Mouse (Mus musculus): Measurements from ENCODE around the gene Ap3m1.
A peak's percentile ranks its signal among the peaks of the same experiment; 100 is the strongest.

Ap3m1 gene

DNA sequence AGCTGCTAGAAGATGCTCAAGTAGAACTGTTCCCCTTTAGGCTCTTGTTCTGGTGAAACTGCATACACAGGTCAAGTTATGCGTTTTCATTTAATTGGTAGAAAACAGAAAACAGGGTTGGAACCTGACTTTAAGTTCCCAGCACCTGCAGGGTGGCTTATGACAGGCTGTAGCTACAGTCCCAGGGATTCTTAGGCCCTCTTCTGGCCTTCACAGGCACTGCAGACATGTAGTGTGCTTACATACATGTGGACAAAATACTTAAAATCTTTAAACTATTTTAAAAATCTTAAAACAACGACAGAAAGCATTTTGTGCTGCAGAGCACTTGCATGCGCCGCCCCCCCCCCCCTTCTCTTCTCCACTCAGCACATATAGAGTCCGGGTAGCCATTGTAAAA is 17.3 kb upstream of the Ap3m1 start:
- no peak for DNase-seq (ENCODE audit: low spot score)

DNA sequence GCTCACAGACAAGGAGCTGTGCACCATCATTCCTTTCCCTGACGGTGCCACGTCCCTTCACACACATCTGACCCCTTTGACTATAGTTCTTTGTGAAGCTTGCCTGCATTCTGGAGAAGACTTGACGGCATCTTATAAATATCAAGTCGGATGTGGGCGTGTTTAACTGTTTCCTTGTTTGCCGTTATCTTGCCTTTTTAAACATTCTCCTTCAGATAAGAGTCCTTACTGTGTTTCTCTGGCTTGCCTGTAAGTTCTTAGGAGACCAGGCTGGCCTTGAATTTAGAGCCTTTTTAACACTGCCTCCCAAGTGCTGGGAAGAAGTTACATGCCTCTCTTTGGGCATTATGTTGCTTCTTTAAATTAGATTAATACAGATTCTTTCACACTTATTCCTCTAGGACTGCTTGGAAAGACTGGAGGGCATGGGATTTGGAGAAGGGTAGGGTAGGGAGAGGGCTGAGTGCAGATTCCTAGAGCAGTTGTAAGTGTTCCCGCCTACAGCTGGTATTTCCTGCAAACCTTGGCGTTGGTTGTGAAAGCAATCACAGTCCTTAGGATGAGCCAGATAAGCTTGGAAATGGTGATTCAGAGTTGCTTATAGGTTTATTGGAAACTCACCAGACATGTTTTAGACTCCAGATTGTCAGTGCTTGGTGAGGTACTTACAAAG is 13.3 kb upstream of the Ap3m1 start:
- no peak for DNase-seq (ENCODE audit: low spot score)

DNA sequence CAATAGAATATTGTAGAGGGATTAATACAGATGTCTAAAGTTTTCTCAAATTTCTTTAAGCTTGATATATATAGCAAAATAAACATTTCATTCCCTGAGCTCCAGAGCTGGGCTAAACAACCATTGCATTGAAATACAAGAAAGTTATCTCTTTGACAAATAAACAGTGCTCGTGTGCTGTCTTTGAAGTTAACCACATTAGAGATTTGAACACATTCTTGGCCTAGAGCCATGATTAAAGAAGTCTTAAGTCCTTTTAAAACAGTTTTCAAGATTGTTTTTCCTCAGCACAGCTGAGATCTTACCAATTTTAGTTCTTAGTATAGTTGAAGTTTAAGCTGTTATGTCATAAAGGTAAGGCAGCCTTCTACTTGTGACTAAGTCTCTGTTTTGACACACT is 12.0 kb upstream of the Ap3m1 start:
- no peak for DNase-seq (ENCODE audit: low spot score)

DNA sequence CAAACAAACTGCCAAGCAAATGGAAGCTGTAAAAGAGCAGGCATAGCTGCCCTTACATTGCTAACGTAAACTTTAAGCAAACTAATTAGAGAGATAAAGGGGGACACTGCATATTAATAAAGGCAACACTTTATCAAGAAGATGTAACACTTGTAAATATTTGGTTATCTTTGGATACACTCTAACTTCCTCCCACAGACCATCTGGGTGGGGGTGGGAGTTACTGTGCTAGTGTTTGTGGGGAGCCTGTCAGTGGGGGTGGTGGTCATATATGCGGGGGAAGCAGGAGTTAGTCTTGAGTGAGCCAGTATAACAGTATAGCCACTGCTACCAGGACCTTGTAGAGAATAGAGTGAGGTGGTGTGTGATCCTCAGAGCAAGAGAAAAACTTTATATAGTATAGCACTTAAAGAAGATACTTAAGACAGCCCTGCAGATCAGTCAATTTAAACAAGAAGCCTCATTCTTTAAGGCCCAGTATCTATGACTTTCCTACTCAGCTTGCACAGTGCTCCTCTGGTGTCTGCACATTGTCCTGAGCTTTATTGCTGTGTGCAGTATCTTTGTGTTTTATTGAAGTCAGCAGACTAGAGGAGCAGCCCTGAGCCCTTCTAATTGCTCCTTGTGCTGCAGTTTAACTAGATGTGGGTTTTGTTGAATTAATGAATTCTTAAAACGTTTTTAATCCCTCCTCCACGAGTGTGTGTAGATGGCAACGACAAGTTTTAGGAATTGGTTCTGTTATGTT is 10.6 kb upstream of the Ap3m1 start:
- DNase-seq (ENCODE audit: low spot score): no peak

DNA sequence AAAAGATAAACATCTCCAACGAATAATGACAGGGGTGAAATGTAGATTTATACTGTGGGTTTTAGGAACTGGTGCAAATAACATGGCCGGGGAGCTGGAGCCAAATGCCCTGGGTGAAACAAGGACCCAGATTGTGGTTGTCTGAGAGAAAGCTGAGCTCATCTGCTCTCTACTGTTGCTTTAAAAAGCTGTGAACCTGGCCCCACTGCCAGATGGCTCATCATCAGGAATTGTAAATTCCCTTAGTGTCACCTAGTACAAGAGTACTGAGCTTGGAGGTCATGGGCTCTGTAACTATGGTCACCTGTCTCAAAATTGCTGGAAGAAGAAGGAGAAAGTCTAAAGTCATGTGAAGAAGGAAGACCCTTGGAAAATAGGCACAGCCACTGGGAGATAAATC is 6.7 kb upstream of the Ap3m1 start:
- no peak for DNase-seq (ENCODE audit: low spot score)

DNA sequence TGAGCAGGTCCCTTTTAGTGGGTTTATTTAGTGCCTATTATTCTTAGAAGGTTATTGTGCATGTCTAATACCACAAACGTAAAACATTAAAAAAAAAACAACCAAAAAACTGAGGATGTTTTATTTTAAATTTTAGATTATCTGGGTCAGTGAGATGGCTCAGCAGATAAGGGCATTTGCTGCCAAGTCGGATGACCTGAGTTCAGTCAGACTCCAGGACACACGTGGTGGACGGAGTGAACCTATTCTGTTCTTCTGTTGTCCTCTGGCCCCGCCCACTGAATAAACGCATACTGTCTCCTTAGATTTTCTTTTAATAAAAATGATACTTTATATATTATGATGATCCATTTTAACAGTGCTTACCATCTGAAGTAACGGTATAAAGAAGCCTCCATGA is 1.3 kb upstream of the Ap3m1 start:
- DNase-seq (ENCODE audit: low spot score): no peak

DNA sequence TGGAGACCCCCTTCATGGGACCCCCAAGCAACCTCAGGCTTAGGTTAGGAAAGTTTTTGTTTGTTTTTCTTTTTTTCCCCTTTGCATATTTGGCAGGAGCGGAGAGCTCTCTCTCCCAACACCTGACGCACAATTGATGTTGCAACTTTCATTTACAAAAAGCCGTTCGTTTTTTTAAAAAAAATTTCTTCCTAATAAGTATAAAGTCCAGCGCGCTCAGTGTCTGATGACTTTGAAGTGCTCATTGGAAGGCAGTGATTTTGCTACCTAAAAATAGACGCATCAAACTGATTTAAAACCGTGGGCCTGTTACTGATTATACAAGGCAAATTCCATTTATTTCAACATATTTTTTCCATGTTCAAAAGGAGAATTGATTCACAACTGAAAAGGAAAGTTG is 843 bp upstream of the Ap3m1 start:
- no peak for DNase-seq (ENCODE audit: low spot score)

DNA sequence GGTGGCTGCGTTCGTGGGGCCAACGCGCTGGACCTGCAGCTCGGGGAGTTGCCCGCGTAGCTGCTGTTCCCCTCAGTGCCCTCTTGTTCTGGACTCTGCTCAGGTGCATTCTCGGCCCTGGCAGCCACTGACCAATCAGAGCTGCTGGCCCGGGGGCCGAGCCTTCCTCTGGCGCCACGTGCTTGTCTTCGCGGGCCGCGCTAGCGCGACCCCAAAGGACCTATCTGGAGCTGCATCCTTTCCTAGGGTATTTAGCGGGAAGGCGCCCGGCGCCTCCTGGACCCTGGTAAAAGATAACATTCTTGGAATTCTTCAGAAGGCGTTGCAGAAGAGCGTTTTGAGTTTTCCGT is 448 bp upstream of the Ap3m1 start:
- DNase-seq (ENCODE audit: low spot score): peak; percentile 63

DNA sequence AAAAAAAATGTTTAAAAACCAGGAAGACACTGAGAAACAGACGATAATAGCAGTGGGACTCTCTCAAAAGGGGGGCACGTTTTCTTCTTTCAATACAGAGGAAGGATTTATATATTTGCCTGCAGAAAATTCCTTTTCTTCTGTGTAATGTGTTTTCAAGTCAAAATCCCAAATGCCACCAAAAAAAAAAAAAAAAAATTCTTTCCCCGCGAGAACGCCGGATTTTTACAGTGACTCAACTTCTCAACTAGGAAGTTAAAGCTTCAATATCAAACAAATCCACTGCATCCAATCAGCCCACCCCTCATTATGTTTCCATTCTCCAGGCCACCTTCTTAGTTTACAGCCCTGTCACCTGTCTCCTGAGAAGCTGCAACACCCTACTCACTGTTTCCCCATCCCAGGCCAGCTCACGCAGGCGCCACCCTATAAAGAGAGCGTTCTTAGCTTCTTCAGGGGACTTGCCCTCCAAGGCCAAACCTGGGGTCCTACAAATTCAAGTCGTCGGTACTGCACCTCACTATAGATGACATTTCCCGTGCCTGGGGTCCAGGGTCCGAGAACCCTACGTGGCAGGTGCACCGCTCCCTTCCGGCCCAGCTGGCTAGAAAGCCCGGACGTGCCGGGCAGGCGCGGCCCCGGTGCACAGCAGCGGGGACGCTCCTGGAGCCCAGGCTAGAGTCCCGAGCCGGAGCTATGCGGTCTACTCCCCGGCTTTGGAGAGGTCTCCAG is 762 bp downstream of the Ap3m1 start:
- DNase-seq (ENCODE audit: low spot score): no peak

DNA sequence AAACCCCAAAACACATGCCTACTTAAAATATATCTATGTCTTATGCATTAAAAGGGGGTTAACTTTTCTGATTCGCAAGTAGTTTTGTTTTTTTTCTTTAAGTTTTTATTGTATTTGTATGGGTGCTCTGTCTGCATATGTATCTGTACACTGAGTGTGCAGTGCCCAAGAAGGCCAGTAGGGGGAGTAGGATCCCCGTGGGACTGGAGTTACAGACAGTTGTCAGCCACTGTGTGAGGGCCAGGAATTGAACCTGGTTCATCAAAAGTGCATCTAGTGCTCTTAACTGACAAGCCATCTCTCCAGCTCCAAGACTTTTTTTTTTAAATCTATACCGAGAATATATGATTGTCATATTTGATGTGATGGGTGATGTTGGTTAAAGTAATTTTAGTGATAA is 1.6 kb downstream of the Ap3m1 start:
- DNase-seq (ENCODE audit: low spot score): no peak

DNA sequence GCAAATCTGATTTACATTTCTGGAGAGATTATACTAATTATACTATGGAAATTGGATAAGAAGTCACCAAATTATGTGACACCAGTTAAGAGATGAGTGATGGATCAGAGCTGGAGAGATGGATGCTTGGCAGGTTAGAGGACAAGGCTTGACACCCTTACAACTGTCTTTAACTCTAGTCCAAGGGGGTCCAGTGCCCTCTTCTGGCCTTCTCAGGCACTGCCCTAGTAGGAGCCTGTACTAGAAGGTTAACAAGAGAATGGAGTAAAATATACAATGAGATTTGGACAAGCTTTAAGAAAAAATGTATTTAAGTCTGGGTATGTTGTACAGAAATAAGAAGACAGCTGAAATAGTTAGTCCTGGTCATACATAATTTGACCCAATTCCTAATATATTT is 3.4 kb downstream of the Ap3m1 start:
- DNase-seq (ENCODE audit: low spot score): peak; percentile 41

DNA sequence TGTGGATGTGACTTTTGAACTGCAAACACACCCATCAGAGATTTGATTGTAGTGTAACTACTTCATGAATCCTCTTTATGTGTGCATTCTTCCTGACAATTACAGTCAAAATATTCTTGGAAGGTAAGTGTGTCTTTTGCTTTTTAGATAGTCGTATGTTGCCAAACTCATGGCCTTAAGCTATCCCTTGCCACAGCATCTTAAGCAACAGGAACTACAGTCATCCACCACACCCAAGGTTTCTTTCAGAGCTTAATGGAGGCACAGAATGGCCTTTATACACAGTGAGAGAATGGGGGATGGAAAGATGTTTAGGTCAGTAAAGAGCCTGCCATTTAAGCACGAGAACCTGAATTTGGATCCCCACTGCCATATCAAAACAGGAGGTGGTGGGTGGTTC is 4.5 kb downstream of the Ap3m1 start:
- DNase-seq (ENCODE audit: low spot score): no peak

DNA sequence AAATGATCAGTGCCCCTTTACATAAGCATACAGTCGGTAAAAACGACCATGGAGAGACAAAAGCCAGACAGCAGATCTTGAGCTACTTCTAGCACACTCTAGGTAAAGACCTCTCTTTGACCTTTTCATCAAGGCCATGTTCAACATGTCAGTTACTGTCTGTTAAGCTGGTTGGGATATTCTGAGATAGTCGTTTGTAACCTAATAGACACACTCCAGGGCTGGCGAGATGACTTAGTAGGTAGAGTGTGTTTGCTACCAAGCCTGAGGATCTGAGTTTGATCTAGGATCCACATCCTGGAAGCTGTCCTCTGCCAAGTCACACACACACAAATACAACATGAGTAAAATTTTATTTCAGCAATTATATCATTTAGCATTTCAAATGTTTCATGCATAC is 12.7 kb downstream of the Ap3m1 start:
- no peak for DNase-seq (ENCODE audit: low spot score)

DNA sequence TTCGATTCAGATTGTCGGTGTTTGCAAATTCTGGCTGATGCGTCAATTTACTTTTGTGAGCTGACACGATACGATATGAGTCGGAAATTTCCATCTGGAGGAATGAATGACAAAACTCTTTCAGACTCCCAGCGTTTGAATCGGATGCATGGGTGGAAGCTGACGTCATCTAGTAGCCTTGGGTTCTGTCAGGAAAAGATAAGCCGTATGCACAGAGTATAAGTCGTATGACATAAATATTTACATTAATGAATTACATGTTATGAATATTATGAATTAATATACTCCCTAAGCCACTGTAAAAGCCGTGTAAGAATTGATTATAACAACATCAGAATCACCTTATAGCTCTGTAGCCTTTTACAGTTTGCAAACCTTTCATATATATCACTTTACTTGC is 13.2 kb downstream of the Ap3m1 start:
- DNase-seq (ENCODE audit: low spot score): no peak

DNA sequence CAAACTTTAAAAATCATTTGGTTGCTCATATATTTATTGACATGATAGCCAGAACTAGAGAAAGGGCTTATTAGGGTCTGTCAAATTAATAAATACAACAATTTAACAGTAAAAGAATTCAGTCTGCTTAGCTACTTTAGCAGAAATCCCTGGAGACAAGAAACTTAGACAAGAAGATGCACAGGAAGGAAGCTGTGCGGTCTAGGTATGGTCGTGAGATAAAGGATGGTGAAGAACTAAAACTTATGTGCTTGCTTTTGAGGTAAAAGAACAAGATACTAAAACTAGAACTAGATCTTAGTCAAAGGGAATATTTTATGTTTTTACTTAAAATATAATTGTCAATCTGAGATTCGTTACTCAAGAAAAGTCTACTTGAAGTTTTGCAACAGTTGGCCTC is 17.5 kb downstream of the Ap3m1 start:
- DNase-seq (ENCODE audit: low spot score): no peak

DNA sequence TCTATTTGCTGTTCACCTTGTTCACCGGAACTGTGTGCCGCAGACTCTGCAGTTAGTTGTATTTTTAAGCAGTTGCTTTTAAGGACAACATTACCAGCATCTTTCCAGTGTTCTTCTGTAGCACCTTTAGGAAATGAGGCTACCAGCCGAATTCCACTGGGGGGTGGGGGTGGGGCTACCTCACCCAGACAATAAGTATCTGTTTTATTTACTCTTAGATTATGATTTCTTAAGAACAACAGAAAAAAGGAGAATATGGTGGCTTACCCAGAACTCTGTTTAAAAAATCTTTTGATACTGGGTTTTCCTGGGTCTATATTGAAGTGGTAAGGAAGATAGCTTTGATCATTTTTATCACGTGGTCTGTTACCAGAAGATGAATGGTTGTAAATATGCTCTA is 18.0 kb downstream of the Ap3m1 start:
- no peak for DNase-seq (ENCODE audit: low spot score)

DNA sequence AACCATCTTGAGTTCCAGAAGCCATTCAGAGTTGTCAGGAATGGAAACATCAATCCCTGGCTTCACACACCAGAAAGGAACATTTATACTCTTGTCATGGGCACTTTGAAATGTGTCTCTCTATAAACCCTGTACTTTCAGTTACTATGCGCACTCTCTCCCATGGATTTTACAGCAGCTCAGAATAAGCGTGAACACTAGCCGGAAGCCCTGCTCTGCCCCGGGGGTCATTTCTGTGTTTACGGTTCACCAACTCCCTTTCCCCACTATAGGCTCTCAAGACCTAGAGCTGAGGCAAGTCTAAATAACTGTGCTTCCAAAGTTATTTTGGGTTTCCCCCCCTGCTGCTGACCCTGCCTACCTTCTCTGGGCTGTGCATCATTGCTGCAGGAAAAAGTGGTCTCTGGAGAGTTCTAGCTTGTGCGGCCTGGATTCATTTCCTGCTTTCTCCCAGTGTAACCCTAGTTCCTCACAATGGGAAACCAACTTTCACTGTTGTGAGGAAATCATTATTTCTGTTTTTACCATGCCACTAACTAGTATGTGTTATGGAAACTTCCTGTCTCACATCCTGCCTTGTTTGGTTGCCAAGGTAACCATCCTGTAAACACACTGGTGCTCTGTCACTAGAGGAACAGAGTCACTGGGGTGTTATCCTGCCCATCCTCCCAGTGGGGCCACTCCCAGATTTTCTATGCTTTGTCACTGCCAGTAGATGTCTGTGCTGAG is 20.4 kb downstream of the Ap3m1 start:
- peak; percentile 8 for DNase-seq (ENCODE audit: low spot score)

DNA sequence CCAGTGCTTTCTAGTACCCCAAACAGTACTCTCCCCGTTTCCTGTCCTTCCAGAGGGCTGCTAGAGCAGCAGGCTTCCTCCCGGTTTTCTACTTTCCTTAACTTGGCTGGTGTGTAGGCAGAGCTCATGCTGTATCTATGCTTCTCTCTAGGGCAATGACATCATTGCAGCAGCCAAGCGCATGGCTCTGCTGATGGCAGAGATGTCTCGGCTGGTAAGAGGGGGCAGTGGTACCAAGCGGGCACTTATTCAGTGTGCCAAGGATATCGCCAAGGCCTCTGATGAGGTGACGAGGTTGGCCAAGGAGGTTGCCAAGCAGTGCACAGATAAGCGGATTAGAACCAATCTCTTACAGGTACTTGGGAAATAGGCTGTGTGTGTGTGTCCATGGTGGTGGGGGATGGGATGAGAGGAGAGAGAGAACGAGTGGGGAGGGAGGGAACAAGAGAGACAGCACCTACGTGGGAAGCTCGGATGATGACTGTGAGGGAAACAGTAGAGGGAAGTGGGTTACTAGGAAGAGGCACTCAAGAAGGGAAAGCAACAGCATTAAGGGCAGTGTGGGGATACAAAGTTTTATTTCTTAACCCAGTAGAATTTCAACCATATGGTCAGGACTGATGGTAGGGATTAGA is 23.2 kb downstream of the Ap3m1 start:
- no peak for DNase-seq (ENCODE audit: low spot score)

DNA sequence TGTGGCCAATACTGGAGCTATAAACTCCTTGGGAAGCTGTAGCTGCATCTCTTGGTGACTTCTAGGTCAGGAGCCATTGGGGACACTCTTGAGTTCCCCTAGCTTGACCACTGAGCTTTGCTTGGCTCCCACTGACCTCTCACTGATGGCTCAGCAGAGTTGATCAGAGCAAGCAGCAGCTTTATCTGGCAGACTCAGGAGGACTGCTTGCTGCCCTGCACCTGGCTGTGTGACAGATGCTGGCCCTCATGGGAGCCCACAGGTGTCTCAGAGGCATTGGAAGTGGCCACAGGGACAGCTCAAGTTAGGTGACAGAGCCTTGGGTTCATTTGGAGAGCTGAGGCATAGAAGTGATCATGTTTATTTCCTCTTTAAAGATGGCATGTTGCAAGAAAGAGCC is 24.8 kb downstream of the Ap3m1 start:
- DNase-seq (ENCODE audit: low spot score): no peak

DNA sequence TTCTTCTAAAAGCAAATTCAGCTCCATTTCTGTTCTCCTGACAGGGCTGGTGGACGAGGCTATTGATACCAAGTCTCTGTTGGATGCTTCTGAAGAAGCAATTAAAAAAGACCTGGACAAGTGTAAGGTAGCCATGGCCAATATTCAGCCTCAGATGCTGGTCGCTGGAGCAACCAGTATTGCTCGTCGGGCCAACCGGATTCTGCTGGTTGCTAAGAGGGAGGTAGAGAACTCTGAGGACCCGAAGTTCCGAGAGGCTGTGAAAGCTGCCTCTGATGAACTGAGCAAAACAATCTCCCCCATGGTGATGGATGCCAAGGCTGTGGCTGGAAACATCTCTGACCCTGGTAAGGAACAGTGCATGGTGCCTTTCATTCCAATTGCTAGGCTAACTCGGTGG is 31.9 kb downstream of the Ap3m1 start:
- DNase-seq (ENCODE audit: low spot score): no peak

DNA sequence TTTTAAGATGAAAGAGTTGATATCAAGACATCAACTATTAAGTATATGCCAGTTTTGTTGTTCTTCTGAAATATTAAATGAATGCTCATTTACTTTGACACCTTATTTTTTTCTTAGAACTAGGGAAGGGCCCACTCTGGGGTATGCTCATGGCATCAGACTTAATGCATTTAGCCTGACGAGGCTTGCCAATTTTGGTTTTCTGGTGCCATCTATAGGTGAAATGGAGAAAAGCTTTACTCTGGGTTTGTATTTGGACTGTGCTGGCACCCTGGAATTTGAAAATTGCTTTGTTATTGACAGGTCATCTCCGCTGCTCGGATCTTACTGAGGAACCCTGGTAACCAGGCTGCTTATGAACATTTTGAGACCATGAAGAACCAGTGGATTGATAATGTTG is 33.3 kb downstream of the Ap3m1 start:
- DNase-seq (ENCODE audit: low spot score): no peak

DNA sequence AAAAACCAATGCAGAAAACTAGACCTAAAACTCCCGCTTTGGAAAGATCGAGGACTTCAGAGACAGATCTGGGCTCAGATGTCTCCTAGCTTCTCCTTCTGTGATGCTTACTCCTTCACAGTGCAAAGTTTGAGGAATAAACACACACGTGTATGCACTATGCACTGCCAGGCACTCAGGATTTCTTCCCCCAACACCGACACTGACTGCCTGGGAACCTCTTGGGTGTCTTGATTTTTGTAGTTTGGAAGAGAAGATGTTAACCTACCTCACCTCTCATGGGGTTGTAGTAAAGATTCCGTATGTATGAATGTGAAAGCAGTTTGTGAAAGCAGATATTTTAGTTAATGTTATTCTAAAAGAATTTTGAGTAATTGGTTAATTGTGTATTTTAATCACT is 34.4 kb downstream of the Ap3m1 start:
- no peak for DNase-seq (ENCODE audit: low spot score)

Measured in urinary bladder, postnatal 14 days (tissue).